In the genomic region with DNA sequence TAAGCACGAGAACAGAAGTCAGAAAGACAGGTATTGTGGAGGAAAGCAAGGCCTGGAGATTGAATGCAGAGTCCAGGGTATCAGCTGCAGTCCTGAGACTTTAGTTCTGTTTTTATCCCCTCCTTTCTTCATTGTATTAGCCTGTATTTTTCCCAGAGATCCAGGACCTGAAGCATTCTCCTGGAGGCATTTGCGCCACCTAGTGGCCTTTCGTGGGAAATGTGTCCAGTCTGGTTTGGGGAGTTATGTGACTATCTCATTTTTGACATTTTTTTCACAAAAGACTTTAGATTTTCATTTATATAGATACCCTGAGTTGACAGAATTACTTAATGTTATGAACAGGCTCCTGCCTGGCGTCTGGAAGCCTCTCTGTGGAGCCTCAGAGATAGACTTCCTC, we compare ENCODE assay signal across 8 mouse cellular contexts. TPM values are rescaled to one million over a fixed set of nuclear protein-coding genes. Genes with fewer than 3 reads are reported as not detected.
DNase-seq lines count a peak whose midpoint lies in the region; ATAC-seq and TF ChIP-seq lines count a peak whose summit lies in the region.

No protein-coding gene starts in this region.

- H3K36me3 ChIP-seq in embryonic facial prominence, embryonic 12.5 days = peaks cover 24% of the 10 kb centered on the region
- H3K36me3 ChIP-seq in heart, adult 2 months (ENCODE audit: control insufficient read depth, insufficient read depth, low read length) = peaks cover 11% of the 10 kb centered on the region
- peaks cover 23% of the 10 kb centered on the region for H3K36me3 ChIP-seq in limb, embryonic 15.5 days
- H3K36me3 ChIP-seq in midbrain, embryonic 16.5 days (ENCODE audit: control insufficient read depth, insufficient read depth, low read length) = peaks cover 14% of the 10 kb centered on the region; the same call in 1 of the 2 replicates

- DNase-seq in 416B (ENCODE audit: low read depth) = peak; percentile 81
- DNase-seq in adrenal gland, postnatal 10 days = peak; percentile 86
- peak; percentile 66 to 83 for DNase-seq in heart, adult 2 months
- DNase-seq in kidney, adult 8-10 months = peak; percentile 57 to 82
- DNase-seq in spleen, postnatal 36 days (ENCODE audit: low spot score in 2 of 2) = peak; percentile 21 to 61

- peak; percentile 96 for TF ChIP-seq CTCF in heart, adult 2 months (IDR thresholded peaks at IDR 0.05)

- ATAC-seq in embryonic facial prominence, embryonic 12.5 days (ENCODE audit: insufficient number of reproducible peaks, insufficient read depth, low FRiP score, low TSS enrichment) = no peak
- no peak for ATAC-seq in limb, embryonic 15.5 days (ENCODE audit: insufficient number of reproducible peaks, low FRiP score, low TSS enrichment, low read depth)
- no peak for ATAC-seq in midbrain, embryonic 16.5 days

- 3% methylated on average over 4 of the region's 4 CpGs for WGBS in embryonic facial prominence, embryonic 12.5 days
- 3% methylated on average over 4 of the region's 4 CpGs for WGBS in heart, adult 2 months
- 4% methylated on average over 4 of the region's 4 CpGs for WGBS in limb, embryonic 15.5 days
- 4% methylated on average over 4 of the region's 4 CpGs for WGBS in midbrain, embryonic 16.5 days

- TF ChIP-seq EP300 in heart, adult 2 months (IDR thresholded peaks at IDR 0.05; ENCODE audit: insufficient read depth, low read depth, low read length) = 0 out of 2 replicates have a peak, but pooled peaks have one; percentile 36

- peak overlapping the region; percentile 85 for H3K4me3 ChIP-seq in embryonic facial prominence, embryonic 12.5 days
- H3K4me3 ChIP-seq in heart, adult 2 months = no peak overlapping the region
- peak overlapping the region; percentile 65 for H3K4me3 ChIP-seq in limb, embryonic 15.5 days
- H3K4me3 ChIP-seq in midbrain, embryonic 16.5 days (ENCODE audit: low read depth, low read length) = peak overlapping the region; percentile 76; the same call in 1 of the 2 replicates

- no peak for TF ChIP-seq POLR2A in heart, adult 2 months (IDR thresholded peaks at IDR 0.05; ENCODE audit: insufficient read depth, low read depth, low read length)

- H3K27me3 ChIP-seq in embryonic facial prominence, embryonic 12.5 days = no peaks in the 10 kb centered on the region
- H3K27me3 ChIP-seq in heart, adult 2 months (ENCODE audit: control insufficient read depth, insufficient read depth, low read length) = no peaks in the 10 kb centered on the region
- no peaks in the 10 kb centered on the region for H3K27me3 ChIP-seq in limb, embryonic 15.5 days
- no peaks in the 10 kb centered on the region for H3K27me3 ChIP-seq in midbrain, embryonic 16.5 days (ENCODE audit: control insufficient read depth, insufficient read depth, low read depth, low read length)

- peak overlapping the region; percentile 76; the same call in 1 of the 2 replicates for H3K27ac ChIP-seq in embryonic facial prominence, embryonic 12.5 days
- no peak overlapping the region; the same call in 1 of the 2 replicates for H3K27ac ChIP-seq in heart, adult 2 months
- peak overlapping the region; percentile 43; the same call in 1 of the 2 replicates for H3K27ac ChIP-seq in limb, embryonic 15.5 days
- no peak overlapping the region for H3K27ac ChIP-seq in midbrain, embryonic 16.5 days (ENCODE audit: low read length)

- peaks cover 9% of the 10 kb centered on the region for H3K4me1 ChIP-seq in embryonic facial prominence, embryonic 12.5 days
- H3K4me1 ChIP-seq in heart, adult 2 months (ENCODE audit: control insufficient read depth, insufficient read depth, low read length) = peaks cover 6% of the 10 kb centered on the region; the same call in 1 of the 2 replicates
- H3K4me1 ChIP-seq in limb, embryonic 15.5 days = peaks cover 18% of the 10 kb centered on the region
- H3K4me1 ChIP-seq in midbrain, embryonic 16.5 days (ENCODE audit: control insufficient read depth, insufficient read depth, low read length) = peaks cover 12% of the 10 kb centered on the region

- H3K9ac ChIP-seq in embryonic facial prominence, embryonic 12.5 days = peak overlapping the region; percentile 92; the same call in 1 of the 2 replicates
- H3K9ac ChIP-seq in heart, adult 2 months (ENCODE audit: low read depth, low read length) = no peak overlapping the region
- no peak overlapping the region for H3K9ac ChIP-seq in limb, embryonic 15.5 days
- H3K9ac ChIP-seq in midbrain, embryonic 16.5 days (ENCODE audit: low read depth, low read length) = no peak overlapping the region

- peaks cover 2% of the 10 kb centered on the region for H3K79me2 ChIP-seq in heart, adult 2 months (replicated peaks; ENCODE audit: control insufficient read depth, insufficient read depth, low read length)

- H3K9me3 ChIP-seq in embryonic facial prominence, embryonic 12.5 days = no peaks in the 10 kb centered on the region
- H3K9me3 ChIP-seq in limb, embryonic 15.5 days = no peaks in the 10 kb centered on the region
- no peaks in the 10 kb centered on the region for H3K9me3 ChIP-seq in midbrain, embryonic 16.5 days (replicated peaks; ENCODE audit: control insufficient read depth, low read length, poor library complexity, severe bottlenecking)

- intact Hi-C loops in heart, adult 2 months (cut with DNase I) = loop anchor here (5.0 kb wide), 1 partner anchor 122 kb away; no protein-coding TSS in a partner anchor

- H3K4me2 ChIP-seq in embryonic facial prominence, embryonic 12.5 days (replicated peaks) = peak overlapping the region; percentile 89
- peak overlapping the region; percentile 58 for H3K4me2 ChIP-seq in limb, embryonic 15.5 days
- H3K4me2 ChIP-seq in midbrain, embryonic 16.5 days (ENCODE audit: low read length) = peak overlapping the region; percentile 80

RNA-seq across cellular contexts. Expression of a gene that starts 1.8 kb away (rescaled TPM):
- total RNA-seq in adrenal gland, postnatal 10 days (2021) = 10 to 100 TPM in 1 of 2 experiments, 1 to 10 TPM in 1; 9.1 to 11.7 TPM
- polyA plus RNA-seq in embryonic facial prominence, embryonic 12.5 days (2016; fragmentation: Nextera tagmentation; extraction: Ambion mirVana) = 14.2 and 14.9 TPM in 2 replicates
- total RNA-seq in heart, adult 2 months (2021) = 1 to 10 TPM; 5.6 to 5.7 TPM
- polyA plus RNA-seq in heart, adult 2 months (2012; rRNA removed) = 2.0 and 4.2 TPM in 2 replicates
- 10.5 and 11.3 TPM in 2 replicates for polyA plus RNA-seq in limb, embryonic 15.5 days (2015; fragmentation: Nextera tagmentation; extraction: Ambion mirVana)
- 9.8 and 12.1 TPM in 2 replicates for polyA plus RNA-seq in midbrain, embryonic 16.5 days (2015; fragmentation: Nextera tagmentation; extraction: Ambion mirVana)

RNA-seq across cellular contexts. Expression of a gene that starts 30.5 kb away (rescaled TPM):
- total RNA-seq in adrenal gland, postnatal 10 days (2021) = 1 to 10 TPM; 1.3 to 1.9 TPM
- 10.6 and 11.0 TPM in 2 replicates for polyA plus RNA-seq in embryonic facial prominence, embryonic 12.5 days (2016; fragmentation: Nextera tagmentation; extraction: Ambion mirVana)
- 1 to 10 TPM in 1 of 2 experiments, under 1 TPM in 1; 0.63 to 1.2 TPM for total RNA-seq in heart, adult 2 months (2021)
- polyA plus RNA-seq in heart, adult 2 months (2012; rRNA removed) = 1.7 and 1.8 TPM in 2 replicates
- 12.0 and 13.2 TPM in 2 replicates for polyA plus RNA-seq in limb, embryonic 15.5 days (2015; fragmentation: Nextera tagmentation; extraction: Ambion mirVana)
- 31.9 and 33.6 TPM in 2 replicates for polyA plus RNA-seq in midbrain, embryonic 16.5 days (2015; fragmentation: Nextera tagmentation; extraction: Ambion mirVana)

RNA-seq across cellular contexts. Expression of a gene that starts 41.0 kb away (rescaled TPM):
- total RNA-seq in adrenal gland, postnatal 10 days (2021) = under 1 TPM; 0.82 to 0.90 TPM
- polyA plus RNA-seq in embryonic facial prominence, embryonic 12.5 days (2016; fragmentation: Nextera tagmentation; extraction: Ambion mirVana) = 0.50 and 0.51 TPM in 2 replicates
- under 1 TPM; 0.14 to 0.16 TPM for total RNA-seq in heart, adult 2 months (2021)
- 0.37 and 0.38 TPM in 2 replicates for polyA plus RNA-seq in heart, adult 2 months (2012; rRNA removed)
- polyA plus RNA-seq in limb, embryonic 15.5 days (2015; fragmentation: Nextera tagmentation; extraction: Ambion mirVana) = 0.20 and 0.24 TPM in 2 replicates
- 0.24 and 0.25 TPM in 2 replicates for polyA plus RNA-seq in midbrain, embryonic 16.5 days (2015; fragmentation: Nextera tagmentation; extraction: Ambion mirVana)

RNA-seq across cellular contexts. Expression of a gene that starts 50.4 kb away (rescaled TPM):
- total RNA-seq in adrenal gland, postnatal 10 days (2021) = 1 to 10 TPM; 1.3 TPM
- 0.98 and 1.0 TPM in 2 replicates for polyA plus RNA-seq in embryonic facial prominence, embryonic 12.5 days (2016; fragmentation: Nextera tagmentation; extraction: Ambion mirVana)
- total RNA-seq in heart, adult 2 months (2021) = under 1 TPM; 0.21 to 0.86 TPM
- 0.76 and 0.91 TPM in 2 replicates for polyA plus RNA-seq in heart, adult 2 months (2012; rRNA removed)
- 3.5 and 4.2 TPM in 2 replicates for polyA plus RNA-seq in limb, embryonic 15.5 days (2015; fragmentation: Nextera tagmentation; extraction: Ambion mirVana)
- polyA plus RNA-seq in midbrain, embryonic 16.5 days (2015; fragmentation: Nextera tagmentation; extraction: Ambion mirVana) = 0.30 and 0.48 TPM in 2 replicates

Comparison
In these comparisons a context has a peak if more than half of its experiments do, and no peak if none do; other contexts are left out.
1. H3K27ac ChIP-seq: peak in embryonic facial prominence, embryonic 12.5 days (single experiment) and limb, embryonic 15.5 days (single experiment); none in heart, adult 2 months (single experiment) and midbrain, embryonic 16.5 days (single experiment).
2. Peak in every context shown above with its lines, with median percentiles within 50 percentile points of each other: DNase-seq and H3K4me2 ChIP-seq.